Mouse (Mus musculus) layer of hippocampus, adult 8-10 months (tissue): ENCODE data around the gene Fkbp1a. TPM values are rescaled to one million over a fixed set of nuclear protein-coding genes. Genes with fewer than 3 reads are reported as not detected.

Experiments
- DNase-seq, 2 experiments: peaks; one replicate each; pipeline ENCODE4 v3.0.0; 2022; ENCODE audit warnings: low spot score in 2 of 2
- total RNA-seq, 4 experiments: library from RNA; stranded (reverse); gene quantifications; 2 replicates each; pipeline ENCODE4 v1.2.4; 2022

Gene Fkbp1a
- 100 to 1,000 TPM; 794 to 901 (median 846) TPM for total RNA-seq

- DNase-seq: peak; percentile 93 to 97
These were observed at the start of gene Fkbp1a for GRCm38 (mm10) chr2:151542323-151543062. Fkbp1a (plus strand) TSS chr2:151542483.

GRCm38 (mm10) chr2:151494035-151494803 is 48.1 kb upstream of the Fkbp1a start, which contains the start of gene Nsfl1c:
Nsfl1c (plus strand) TSS chr2:151494182.
- peak; percentile 92 to 97 for DNase-seq

- no peak for DNase-seq
These were observed 43.9 kb upstream of the Fkbp1a start for GRCm38 (mm10) chr2:151498358-151498757.

GRCm38 (mm10) chr2:151500442-151501007 is 41.8 kb upstream of the Fkbp1a start:
- no peak for DNase-seq

- no peak for DNase-seq
These were observed 38.1 kb upstream of the Fkbp1a start for GRCm38 (mm10) chr2:151504226-151504625.

- DNase-seq: peak; percentile 48 to 57
These were observed 30.1 kb upstream of the Fkbp1a start for GRCm38 (mm10) chr2:151512199-151512598.

- DNase-seq: peak in 1 of 2 experiments; percentile 38
These were observed 28.6 kb upstream of the Fkbp1a start for GRCm38 (mm10) chr2:151513525-151514285.

- DNase-seq: no peak
These were observed 23.3 kb upstream of the Fkbp1a start for GRCm38 (mm10) chr2:151519000-151519399.

GRCm38 (mm10) chr2:151524324-151525041 is 17.8 kb upstream of the Fkbp1a start:
- no peak for DNase-seq

GRCm38 (mm10) chr2:151525520-151525919 is 16.8 kb upstream of the Fkbp1a start:
- DNase-seq: no peak

- no peak for DNase-seq
These were observed 14.2 kb upstream of the Fkbp1a start for GRCm38 (mm10) chr2:151528066-151528465.

- no peak for DNase-seq
These were observed 13.1 kb upstream of the Fkbp1a start for GRCm38 (mm10) chr2:151529169-151529568.

- no peak for DNase-seq
These were observed 11.7 kb upstream of the Fkbp1a start for GRCm38 (mm10) chr2:151530378-151531230.

GRCm38 (mm10) chr2:151533632-151534031 is 8.7 kb upstream of the Fkbp1a start:
- DNase-seq: no peak

GRCm38 (mm10) chr2:151535961-151536617 is 6.2 kb upstream of the Fkbp1a start:
- no peak for DNase-seq

GRCm38 (mm10) chr2:151536618-151536974 is 5.7 kb upstream of the Fkbp1a start:
- peak in 1 of 2 experiments; percentile 52 for DNase-seq

GRCm38 (mm10) chr2:151538646-151539045 is 3.6 kb upstream of the Fkbp1a start:
- no peak for DNase-seq

GRCm38 (mm10) chr2:151543063-151543895 is 996 bp downstream of the Fkbp1a start:
- DNase-seq: peak in 1 of 2 experiments; percentile 48
